Mouse (Mus musculus): ENCODE results near the gene Tmem145.
A peak's percentile ranks its signal among the peaks of the same experiment; 100 is the strongest.
"Not testable (repeated sequence)": the region's sequence is repeated elsewhere in the genome, so short reads cannot be mapped to it uniquely, and the experiment has no call there.

Gene Tmem145

GRCm38 (mm10) chr7:25317446-25317999, 11.6 kb downstream of the Tmem145 start:
- DNase-seq (ENCODE audit: extremely low spot score, low read depth, low spot score) = no peak

GRCm38 (mm10) chr7:25322058-25322484, 16.2 kb downstream of the Tmem145 start:
- DNase-seq (ENCODE audit: extremely low spot score, low read depth, low spot score) = peak; percentile 93

- no peak for DNase-seq (ENCODE audit: extremely low spot score, low read depth, low spot score)
These were observed 17.3 kb downstream of the Tmem145 start for GRCm38 (mm10) chr7:25323219-25323618.

- not testable (repeated sequence) for DNase-seq (ENCODE audit: extremely low spot score, low read depth, low spot score)
These were observed 19.5 kb downstream of the Tmem145 start for GRCm38 (mm10) chr7:25325431-25325830.

- DNase-seq (ENCODE audit: extremely low spot score, low read depth, low spot score) = no peak
These were observed 20.3 kb downstream of the Tmem145 start for GRCm38 (mm10) chr7:25326233-25326632.

GRCm38 (mm10) chr7:25333596-25334307, 27.8 kb downstream of the Tmem145 start:
- DNase-seq (ENCODE audit: extremely low spot score, low read depth, low spot score) = peak; percentile 41

GRCm38 (mm10) chr7:25334472-25334871, 28.6 kb downstream of the Tmem145 start:
- DNase-seq (ENCODE audit: extremely low spot score, low read depth, low spot score) = no peak

GRCm38 (mm10) chr7:25339329-25339728, 33.4 kb downstream of the Tmem145 start:
- DNase-seq (ENCODE audit: extremely low spot score, low read depth, low spot score) = no peak

- no peak for DNase-seq (ENCODE audit: extremely low spot score, low read depth, low spot score)
These were observed 35.3 kb downstream of the Tmem145 start for GRCm38 (mm10) chr7:25341000-25341784.

- DNase-seq (ENCODE audit: extremely low spot score, low read depth, low spot score) = no peak
These were observed 43.0 kb downstream of the Tmem145 start for GRCm38 (mm10) chr7:25348861-25349260.

- no peak for DNase-seq (ENCODE audit: extremely low spot score, low read depth, low spot score)
These were observed 52.9 kb downstream of the Tmem145 start for GRCm38 (mm10) chr7:25358721-25359206.

GRCm38 (mm10) chr7:25363151-25363550, 57.2 kb downstream of the Tmem145 start:
- no peak for DNase-seq (ENCODE audit: extremely low spot score, low read depth, low spot score)

- no peak for DNase-seq (ENCODE audit: extremely low spot score, low read depth, low spot score)
These were observed 57.7 kb downstream of the Tmem145 start for GRCm38 (mm10) chr7:25363632-25364031.
